Mouse (Mus musculus): ENCODE measurements at regions not wholly inside any gene's neighbourhood (a gene's known extent, or its start where the extent isn't known, plus 50 kb on each side); places are given as distances from the start of the nearest gene placed in this dataset.
"Not testable (repeated sequence)": the region's sequence is repeated elsewhere in the genome, so short reads cannot be mapped to it uniquely, and the experiment has no call there.

- no peak for DNase-seq
These were observed 93.8 kb downstream of the Defb7 start for GRCm38 (mm10) chr8:19588715-19589114.

GRCm38 (mm10) chr8:19601542-19601941 lies 106.6 kb downstream of the Defb7 start:
- DNase-seq, result not testable (repeated sequence)

DNA sequence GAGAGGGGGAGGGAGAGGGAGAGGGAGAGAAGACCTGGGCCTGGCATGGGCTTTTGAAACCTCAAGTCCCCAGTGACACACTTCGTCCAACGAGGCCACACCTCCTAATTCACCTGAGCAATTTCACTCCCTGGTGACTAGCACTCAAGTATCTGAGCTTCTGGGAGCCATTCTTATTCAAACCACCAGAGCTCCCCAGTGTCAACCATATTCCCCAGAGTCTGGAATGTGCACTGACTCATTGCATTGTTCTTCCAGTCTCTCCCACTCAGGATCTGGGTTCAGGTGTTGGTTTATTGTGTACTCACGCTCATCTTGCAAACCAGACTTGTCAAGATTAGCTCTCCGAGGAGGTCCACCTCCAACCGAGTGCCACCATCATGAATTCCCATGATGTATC lies 111.7 kb downstream of the Defb7 start:
- DNase-seq, result no peak

- DNase-seq, result peak; percentile 46
These were observed 101.9 kb upstream of the 4930467E23Rik start for GRCm38 (mm10) chr8:19627514-19627913.

DNA sequence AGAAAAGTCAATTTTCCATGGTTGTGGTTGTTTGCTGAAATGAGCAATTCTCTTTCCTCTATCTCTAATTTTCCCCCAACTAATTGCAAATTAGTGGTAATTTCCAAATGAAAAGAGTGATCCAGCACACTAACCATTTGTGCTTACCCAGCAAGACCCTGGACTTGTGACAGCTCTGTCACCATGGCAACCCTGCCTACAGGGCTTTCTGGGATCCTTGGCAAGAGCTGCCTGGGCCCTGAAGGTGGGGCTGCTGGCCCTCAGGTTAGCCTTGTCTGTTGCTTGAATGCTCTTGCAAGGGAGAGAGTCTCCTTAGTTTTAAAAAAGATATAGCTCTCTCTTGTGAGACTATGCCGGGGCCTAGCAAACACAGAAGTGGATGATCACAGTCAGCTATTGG lies 80.8 kb upstream of the 4930467E23Rik start:
- DNase-seq, result not testable (repeated sequence)
